Mouse (Mus musculus): ENCODE results near the gene A4galt. TPM values are rescaled to one million over a fixed set of nuclear protein-coding genes. Genes with fewer than 3 reads are reported as not detected.
A peak's percentile ranks its signal among the peaks of the same experiment; 100 is the strongest.

The A4galt gene
- polyA plus RNA-seq, 1 experiment: 4.2 TPM

DNA sequence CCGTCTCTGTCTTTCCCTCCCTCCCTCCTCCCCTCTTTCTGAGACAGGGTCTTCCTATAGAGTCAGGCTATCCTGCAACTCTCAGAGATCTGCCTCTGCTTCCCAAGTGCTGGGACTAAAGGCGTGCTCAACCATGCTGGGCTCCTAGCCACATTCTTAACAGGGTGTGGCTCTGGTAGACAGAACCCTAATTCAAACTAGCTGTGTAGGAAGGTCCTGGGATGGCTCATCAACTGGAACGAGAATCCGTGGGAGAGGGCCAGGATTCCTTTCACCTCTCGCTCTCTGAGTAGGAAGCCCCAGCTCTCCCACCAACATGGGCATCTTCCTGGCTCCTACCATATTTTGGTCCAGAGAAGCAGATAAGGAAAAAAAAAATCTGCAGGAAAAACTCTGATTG, 69.2 kb downstream of the A4galt start:
- TF ChIP-seq POLR2A (IDR thresholded peaks at IDR 0.05; ENCODE audit: borderline replicate concordance, extremely low read depth, insufficient read depth, insufficient read length, poor library complexity, severe bottlenecking) (no peak), CTCF (IDR thresholded peaks at IDR 0.05; ENCODE audit: borderline replicate concordance, extremely low read depth, insufficient read depth, insufficient read length) (no peak)
- DNase-seq (ENCODE audit: low read depth): no peak

DNA sequence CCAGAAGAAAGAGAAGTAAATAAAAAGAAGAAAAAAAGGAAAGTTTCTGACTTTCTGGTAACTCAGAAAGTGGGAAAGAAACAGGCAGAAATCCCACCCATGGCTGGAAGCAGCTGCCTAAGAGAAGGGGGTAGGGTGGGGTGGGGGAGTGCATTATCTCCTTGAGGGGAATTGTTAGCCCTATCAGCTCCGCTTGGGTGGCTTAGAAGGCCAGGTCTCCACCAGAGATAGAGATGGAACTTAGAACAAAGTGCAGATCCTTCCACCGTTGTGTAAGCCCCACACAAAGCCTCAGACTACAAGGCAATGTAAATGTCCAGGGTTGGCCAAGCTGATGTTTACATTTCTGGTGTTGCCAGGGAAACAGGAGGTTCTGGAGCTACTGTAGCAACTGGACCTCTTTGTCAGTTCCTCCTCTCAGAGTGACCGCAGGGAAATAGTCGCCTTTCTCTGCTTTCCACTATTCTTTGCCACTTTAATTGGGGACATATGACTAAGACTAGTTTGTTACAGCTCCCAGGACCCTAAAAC, 69.7 kb downstream of the A4galt start:
- peak; percentile 13 for DNase-seq (ENCODE audit: low read depth)
- TF ChIP-seq CTCF (IDR thresholded peaks at IDR 0.05; ENCODE audit: borderline replicate concordance, extremely low read depth, insufficient read depth, insufficient read length): no peak
- no peak for TF ChIP-seq POLR2A (IDR thresholded peaks at IDR 0.05; ENCODE audit: borderline replicate concordance, extremely low read depth, insufficient read depth, insufficient read length, poor library complexity, severe bottlenecking)

- TF ChIP-seq POLR2A (IDR thresholded peaks at IDR 0.05; ENCODE audit: borderline replicate concordance, extremely low read depth, insufficient read depth, insufficient read length, poor library complexity, severe bottlenecking) (no peak), CTCF (IDR thresholded peaks at IDR 0.05; ENCODE audit: borderline replicate concordance, extremely low read depth, insufficient read depth, insufficient read length) (no peak)
- no peak for DNase-seq (ENCODE audit: low read depth)
These were observed 71.6 kb downstream of the A4galt start for GRCm38 (mm10) chr15:83180004-83180403.

Other genes with a start within 250 kb of the A4galt start
- gene Nfam1, start 218.5 kb downstream of the A4galt start, polyA plus RNA-seq (2012; rRNA removed): 1.7 and 2.1 TPM in 2 replicates
- 7.6 and 15.0 TPM in 2 replicates for gene Serhl, start 162.3 kb downstream of the A4galt start, polyA plus RNA-seq (2012; rRNA removed)
- gene Rrp7a, start 129.0 kb downstream of the A4galt start, polyA plus RNA-seq (2012; rRNA removed): 106 and 111 TPM in 2 replicates
- 92.9 and 101 TPM in 2 replicates for gene Poldip3, start 102.4 kb downstream of the A4galt start, polyA plus RNA-seq (2012; rRNA removed)
- gene Cyb5r3, start 79.2 kb downstream of the A4galt start, polyA plus RNA-seq (2012; rRNA removed): 49.4 and 85.4 TPM in 2 replicates
- gene Arfgap3, start 98.5 kb upstream of the A4galt start, polyA plus RNA-seq (2012; rRNA removed): 40.3 and 43.9 TPM in 2 replicates
- 23.7 and 31.4 TPM in 2 replicates for gene Pacsin2, start 212.8 kb upstream of the A4galt start, polyA plus RNA-seq (2012; rRNA removed)

All from brain, embryonic 14.5 days (tissue).